Mouse (Mus musculus) monocyte, adult 5-6 weeks (primary cell): ENCODE results near the gene Gsg1l. TPM values are rescaled to one million over a fixed set of nuclear protein-coding genes. Genes with fewer than 3 reads are reported as not detected.

Experiments
- ATAC-seq: fragments of 153-309, 156-312 bp; replicated peaks from 2 replicates; pipeline ENCODE4 v1.8.0; 2017; ENCODE audit warnings: mild to moderate bottlenecking; ENCODE audit not compliant: low TSS enrichment, insufficient number of reproducible peaks, severe bottlenecking, poor library complexity, low FRiP score
- total RNA-seq: library from RNA; stranded (forward); fragments of 200-1000, 200-491, 200-594 nt; gene quantifications from 3 replicates; pipeline ENCODE4 v1.2.3, GENCODE M21; 2017

Gsg1l gene
- total RNA-seq, 1 experiment from 2014 or later, result not detected

DNA sequence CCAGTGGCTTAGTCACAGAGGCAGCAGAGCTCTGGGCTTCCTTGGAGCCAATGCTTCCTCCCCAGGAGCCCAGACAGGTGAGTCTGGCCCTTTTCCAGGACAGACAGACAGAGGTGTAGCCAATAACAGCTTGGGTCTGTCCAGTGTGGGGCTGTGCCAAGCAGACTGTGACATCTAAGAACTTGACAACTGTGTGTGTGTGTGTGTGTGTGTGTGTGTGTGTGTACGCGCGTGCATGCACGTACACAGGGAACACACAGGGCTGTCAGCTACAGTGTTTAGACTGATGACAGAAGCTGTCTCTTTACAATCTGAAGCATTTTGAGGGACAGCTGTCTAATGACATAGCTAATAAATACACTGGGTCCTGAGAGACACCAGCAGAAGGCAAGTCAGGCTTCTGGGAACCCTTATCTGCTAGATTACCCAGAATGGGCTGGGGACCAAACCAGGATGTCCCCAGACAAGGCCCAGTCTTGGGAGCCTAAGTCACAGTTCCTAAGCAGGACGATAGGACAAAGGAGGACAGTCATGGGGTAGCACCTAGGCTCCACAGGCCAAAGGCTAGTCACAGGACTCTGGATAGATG is 42.9 kb downstream of the Gsg1l start:
- ATAC-seq, result no peak

DNA sequence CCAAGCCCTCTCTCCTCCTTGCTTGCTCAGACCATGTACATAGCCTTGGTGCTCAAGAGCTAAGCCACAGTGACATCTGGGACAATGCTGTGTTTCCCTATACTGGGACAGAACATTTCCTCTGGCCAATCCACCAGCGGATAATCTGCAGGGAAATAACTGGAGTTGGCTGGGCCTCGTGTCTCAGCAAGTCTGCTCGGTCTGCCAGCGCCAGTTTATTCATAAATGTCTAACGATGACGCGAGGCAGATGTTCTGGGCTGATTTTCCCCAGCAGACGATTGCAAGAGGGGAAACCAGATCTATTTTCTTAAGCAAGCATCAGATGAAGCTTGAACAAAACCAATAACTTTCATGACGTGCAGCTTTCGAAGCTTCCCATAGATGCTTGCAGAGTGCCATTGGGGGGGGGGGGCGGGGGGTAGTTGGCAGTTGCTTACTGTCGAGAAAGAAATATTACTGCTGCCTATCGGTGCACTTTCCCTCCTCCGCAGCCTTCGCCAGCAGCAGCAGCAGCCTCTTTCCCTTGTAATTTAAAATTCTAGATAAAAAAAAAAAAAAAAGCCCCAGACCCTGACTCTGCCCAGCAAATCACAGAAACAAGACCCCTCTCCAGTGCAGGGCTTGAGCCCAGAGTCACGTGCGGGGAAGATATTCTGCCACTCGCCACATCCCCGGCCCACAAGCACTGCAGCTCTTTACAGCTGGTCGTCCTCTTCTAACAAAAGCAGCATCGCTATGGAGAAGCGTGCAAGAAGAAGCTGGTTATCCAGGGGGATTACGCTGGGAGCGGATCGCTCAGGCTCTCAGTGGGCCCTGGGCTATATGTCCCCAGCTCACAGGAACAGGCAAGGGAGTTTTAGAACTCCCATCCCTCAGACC is 43.6 kb downstream of the Gsg1l start:
- ATAC-seq, result no peak

DNA sequence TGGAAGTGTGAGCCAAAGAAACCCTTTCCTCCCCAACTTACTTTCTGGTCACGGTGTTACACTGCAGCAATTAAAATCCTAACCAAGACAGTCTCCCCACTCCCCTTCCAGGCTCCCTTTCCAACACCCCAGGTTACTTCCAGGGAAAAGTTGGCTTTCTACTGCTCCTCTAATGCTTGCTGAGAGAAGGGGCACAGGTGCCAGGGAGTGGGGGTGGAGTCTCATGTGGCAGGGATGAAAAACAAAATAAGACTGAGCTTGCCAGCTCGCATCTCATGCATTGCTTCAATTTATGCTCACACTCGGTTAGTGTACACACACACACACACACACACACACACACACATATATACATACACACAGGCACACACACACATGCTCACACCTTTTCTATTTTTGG is 46.9 kb downstream of the Gsg1l start:
- no peak for ATAC-seq

DNA sequence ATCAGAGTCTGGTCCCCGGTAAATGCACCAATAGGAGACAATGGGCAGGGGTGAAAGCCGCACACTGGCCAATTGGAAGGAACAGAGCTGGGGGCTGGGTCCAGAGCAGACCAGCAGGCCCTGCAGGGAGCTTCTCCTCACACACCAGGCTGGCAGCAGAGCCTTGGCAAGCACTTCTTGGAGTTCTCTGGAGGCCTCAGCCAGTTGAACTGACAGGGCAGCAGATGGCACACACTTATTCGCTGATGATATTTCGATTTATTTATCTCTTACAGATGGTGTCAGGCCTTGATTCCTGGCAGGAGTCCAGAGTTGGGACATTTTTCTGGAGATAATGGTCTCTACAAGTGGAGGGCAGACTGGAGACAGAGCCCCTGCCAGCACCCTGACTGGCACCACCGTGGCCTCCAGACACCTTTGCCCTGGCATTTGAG is 49.4 kb downstream of the Gsg1l start:
- no peak for ATAC-seq

DNA sequence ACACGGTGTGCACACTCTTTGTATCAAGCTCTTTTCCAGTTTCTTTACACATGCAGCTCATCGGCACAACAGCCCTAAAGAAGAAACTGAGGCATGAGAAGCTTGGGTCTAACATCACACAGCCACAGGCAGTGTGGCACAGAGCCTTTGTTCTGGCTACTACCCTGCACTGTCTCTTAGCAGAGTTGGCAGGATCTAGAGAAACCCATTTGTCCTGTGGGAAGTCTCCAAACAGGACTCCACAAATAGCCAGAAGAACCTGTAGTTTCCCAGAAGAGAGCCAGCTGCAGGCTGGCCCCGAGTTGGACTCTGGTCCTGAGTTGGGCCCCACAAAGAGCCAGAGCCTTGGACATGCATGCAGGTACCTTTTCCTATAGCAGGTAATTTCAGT is 49.9 kb downstream of the Gsg1l start:
- ATAC-seq, result no peak

DNA sequence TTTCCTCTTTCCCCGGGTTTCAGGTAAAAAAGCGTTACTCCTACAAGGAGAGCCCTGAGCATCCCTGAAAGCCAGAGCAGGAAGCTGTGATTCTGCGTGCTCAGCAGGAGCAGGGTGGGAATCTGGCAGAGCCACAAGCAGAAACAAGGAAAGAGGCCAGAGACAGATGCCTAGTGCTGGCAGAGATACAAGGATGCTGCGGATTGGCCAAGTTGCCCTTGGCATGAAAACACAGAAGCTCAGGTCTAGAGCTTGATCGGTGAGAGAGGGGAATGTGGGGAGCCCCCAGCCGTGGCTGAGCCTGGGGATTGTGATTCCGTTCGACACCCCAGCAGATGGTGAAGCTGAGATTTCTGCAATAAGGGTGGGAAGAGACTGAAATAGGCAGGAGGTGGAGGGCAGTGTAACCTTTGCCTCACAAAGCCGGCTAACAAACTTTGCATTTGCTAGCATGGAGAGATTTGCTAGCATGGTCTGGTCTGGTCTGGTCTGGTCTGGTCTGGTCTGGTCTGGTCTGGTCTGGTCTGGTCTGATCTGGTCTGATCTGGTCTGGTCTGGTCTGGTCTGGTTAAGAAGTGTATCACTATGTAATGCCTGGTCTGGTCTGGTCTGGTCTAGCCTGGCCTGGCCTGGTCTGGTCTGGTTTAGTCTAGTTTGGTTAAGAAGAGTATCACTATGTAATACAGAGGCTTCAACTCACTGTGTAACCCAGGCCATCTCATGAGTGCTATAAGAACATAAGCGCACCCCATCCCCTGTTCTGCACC is 50.4 kb downstream of the Gsg1l start:
- ATAC-seq, result no peak

DNA sequence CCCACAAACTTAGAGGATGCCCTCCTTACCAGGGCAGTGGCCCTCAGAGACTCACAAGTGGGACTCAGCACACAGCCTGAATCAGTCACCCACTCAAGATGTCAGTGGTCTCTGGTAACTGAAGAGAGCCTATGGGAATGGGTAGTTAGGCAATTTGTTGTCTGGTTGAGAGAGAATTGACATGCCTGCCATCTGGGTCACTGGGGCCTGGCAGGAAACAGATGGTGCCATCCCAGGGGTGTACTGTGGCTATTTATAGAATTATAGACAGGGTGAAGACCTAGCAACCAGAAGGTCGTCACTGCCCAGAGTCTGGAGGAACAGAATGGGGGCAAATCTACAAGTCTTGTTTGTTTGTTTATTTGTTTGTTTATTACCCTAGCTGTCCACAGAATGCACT is 54.8 kb downstream of the Gsg1l start:
- no peak for ATAC-seq

DNA sequence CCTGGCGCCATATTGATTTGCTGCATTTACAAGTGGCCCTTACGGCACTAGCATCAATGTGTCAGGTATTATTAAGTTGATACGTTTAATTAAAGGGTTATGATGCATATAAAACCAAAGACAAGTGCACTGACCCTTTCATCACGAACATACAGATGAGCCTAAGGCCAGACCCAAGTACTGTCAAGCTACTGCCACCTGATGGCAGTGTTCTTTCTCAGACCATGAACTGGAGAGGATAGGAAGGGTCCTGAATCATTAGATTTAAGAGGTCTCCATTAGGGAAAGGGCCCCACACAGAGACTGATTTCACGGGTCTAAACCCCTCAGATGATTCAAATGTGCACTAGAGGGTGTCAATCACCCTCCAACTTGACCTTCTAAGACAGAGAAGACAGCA is 55.6 kb downstream of the Gsg1l start:
- no peak for ATAC-seq

DNA sequence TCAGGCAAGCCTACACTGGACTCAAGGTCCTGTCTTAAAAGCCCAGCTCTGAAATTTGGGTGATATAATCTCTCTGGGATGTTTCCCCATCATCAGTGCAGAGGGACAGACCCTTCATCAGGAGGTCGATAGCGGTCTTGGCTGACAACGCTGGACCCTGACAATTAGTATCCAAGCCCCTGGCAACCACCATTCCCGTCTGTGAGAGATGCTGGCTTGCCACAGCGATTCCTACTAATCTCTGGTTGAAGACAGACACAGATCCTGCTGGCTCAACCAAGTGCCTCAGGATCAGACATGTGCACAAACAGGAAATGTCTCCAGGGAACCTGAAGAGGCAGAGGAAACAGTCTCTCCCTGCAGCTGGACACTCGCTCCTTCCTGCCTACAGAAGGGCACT is 62.2 kb downstream of the Gsg1l start:
- ATAC-seq, result no peak

DNA sequence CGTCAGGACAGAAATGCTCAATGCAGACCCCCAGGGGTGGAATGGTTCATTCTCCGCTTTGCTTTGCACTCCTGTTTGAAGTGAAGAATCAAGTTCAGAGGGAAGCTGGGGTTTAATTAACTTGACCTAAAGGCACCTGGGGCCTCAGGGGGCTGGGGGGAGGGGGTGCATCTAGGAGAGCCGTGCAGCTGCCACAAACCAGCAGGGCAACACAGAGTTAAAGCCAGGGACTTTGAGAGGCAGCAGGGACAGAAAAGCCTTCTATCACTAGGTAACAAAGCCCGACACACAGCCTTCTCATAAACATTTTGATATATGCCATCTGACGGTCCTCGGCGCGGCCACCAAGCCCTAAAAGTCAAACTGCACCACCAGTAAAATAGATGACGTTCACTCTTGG is 62.9 kb downstream of the Gsg1l start:
- ATAC-seq, result no peak

DNA sequence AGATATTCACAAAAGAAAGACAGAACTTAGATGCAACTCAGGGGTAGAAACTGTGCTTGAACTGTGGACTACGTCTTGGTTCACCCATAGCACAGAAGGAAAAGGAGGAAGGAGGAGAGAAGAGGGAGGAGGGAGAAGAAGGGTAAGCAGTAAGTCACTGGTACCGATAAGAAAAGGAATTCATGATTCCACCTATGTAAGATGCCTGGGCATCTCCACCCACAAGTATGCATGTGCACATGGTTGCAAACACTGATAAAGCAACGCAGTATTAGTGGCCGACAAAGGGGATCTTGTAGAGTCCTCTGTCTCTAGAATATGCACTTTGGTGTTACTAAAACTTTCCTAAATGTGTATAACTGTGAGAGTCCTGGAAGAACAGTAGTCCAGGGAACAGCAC is 64.8 kb downstream of the Gsg1l start:
- no peak for ATAC-seq

DNA sequence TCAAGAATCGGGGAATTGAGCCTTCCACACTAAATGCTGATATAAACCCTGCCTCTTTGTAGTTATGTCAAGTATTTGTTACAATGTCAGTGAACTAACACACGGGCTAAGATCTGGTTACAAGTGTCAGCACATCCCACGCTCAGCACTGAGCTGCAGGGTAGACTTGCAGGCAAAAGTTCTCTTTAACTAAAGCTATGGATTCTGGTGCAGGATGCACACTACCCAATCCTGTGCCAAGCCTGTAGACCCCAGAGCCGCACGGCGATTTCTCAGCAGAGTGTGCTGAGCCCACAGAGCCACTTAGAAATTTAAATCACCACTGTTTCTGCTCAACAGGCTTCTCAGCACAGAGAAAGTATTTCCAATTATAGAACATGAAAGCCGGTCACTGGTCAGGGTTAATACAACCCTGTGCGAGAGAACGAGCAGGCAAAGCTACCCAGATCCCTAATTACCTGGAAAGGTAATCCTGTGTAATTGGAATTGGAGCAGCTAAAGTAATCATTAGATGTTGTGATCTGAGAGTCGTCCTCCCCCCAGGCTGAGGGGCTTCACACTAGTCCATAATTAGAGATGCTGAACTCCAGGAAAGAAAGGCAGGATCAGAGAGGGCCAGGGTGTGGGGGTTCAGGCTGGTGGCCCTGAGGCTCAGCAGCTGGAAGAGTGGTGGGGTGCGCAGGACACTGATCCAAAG is 69.7 kb downstream of the Gsg1l start:
- no peak for ATAC-seq

DNA sequence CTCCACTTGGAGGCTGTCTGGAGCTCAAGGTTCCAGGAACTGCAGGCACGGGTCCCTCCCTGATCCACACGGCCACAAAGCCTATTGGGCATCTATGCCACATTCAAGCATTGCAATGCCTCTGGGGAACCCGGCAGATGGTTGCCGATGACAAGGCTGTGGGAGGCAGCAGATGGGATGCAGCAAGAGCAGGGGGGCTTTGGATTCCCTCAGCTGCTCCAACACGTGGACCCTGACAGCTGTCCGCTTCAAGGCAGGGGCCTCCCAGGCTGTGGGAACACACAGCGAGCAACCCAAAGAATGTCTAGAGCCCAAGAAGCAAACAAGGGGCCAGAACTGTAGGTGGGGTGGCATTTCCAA is 73.4 kb downstream of the Gsg1l start:
- no peak for ATAC-seq

DNA sequence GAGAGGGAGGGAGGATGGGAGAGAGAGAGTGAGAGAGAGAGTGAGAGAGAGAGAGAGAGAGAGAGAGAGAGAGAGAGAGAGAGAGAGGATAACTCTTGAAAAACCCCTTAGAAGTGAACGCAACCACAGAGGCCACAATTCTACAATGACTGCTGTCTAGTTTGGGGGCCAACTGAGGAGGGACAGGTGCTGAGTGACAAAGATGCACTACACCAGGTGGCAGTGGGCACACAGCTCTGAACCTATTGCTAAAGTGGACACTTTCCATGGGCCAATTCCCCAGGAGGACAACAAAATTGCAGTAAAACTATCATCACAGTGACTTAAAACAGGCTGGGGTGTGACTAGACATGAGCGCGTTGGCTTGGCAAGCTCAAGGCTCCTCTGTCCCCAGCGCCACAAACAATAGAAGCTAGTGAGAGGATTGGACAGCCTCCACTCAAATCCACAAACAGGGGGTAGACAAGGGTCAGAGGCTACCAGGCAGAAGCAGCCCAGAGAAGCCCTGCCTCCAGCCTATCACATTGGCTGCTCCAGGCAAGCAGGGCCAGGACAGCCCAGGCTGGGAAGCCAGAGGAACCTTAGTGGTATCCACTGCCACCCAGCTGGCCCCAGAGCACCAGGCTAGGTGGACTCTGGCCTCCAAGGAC is 73.9 kb downstream of the Gsg1l start:
- no peak for ATAC-seq

DNA sequence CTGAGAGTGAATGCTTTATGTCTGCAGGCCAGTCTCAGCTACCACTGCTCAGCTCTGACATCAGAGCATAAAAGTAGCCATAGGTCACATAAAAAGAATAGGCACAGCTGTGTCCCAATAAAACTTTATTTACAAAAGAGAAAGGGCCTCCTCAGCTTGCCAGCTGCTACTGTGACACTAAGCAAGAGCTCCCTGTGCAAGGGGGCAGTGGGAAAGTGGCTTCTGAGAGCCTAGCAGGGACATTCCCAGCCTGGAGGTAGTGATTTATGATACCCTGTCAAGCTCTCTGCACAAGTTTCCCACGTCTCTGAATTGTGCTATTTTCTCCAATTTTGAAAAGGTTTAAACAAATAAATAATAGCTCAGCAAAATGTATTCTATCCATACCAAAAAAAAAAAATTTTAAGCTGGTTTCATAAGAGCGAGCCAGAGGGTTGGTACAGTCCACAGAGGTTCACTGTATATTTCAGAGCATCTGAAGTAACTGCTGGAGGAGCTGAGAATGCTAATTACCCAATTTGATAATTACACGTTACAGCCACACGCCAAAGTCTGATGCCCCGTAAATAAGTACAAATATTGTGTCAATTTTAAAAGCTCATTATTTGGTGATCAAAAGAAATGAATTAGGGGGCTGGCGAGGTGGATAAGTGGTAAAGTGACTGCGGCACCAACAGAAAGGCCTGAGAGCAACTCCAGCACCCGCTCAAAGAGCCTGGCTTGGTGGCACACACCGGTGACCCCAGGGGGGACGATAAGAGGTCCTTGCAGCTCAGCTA is 74.9 kb downstream of the Gsg1l start:
- no peak for ATAC-seq

DNA sequence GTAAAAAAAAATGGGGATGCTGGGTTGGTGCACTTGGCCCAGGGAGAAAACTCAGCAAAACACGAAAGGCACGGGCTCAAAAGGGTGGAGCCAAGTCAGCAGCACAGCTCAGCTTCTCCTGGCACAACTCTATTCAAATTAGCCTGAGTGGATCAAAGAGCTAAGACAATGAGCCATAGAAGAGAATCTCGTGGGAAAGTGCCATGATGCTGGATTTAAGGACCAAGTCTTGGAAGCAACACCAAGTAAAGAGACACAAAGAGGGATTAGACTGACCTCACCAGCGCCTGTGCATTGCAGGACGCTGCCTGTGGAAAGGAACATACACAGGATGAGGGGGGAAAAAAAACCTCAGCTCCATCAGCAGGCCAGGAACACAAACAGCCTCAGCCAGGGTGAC is 76.9 kb downstream of the Gsg1l start:
- ATAC-seq, result no peak

DNA sequence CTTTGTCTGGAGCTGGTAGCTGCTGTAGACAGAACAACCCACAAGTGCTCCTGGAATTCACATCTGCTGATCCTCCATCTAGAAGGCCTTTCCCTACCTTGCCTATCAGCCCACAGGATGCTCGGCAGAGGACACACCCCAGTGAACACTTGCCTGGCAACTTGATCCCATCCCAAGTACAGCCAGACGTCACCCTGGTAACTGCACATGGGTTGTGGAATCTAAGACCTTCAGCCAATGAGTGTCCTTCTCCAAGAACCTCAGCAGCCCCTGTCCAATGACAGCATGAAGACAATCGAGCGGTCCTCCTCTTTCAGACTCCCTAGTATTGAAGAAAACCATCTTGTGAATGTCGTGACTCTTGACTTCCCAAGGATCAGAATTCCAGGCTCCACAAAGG is 80.5 kb downstream of the Gsg1l start:
- ATAC-seq, result no peak

DNA sequence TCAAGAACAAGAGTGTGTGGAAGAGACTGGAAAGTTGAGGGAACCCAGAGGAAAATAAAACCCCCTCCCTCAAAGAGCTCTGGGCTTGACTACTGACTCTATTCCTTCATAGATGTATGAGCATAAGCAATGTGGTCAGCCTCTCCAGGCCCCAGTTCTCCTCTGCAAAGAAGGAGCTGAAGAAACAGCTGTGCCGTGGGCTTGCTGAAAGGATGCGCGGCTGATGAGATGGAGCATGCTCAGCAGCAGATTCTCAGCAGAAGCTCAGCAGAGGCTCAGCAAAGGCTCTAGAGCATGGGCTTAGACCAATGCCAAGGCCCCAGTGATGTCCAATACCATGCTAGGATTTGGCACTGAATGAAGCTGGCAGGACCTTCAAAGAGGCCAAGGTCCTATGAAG is 82.3 kb downstream of the Gsg1l start:
- ATAC-seq, result no peak
